Mouse (Mus musculus) heart, adult 2 months (tissue): Measurements from ENCODE around the gene Fgf14. TPM values are rescaled to one million over a fixed set of nuclear protein-coding genes. Genes with fewer than 3 reads are reported as not detected.

Source experiments
- DNase-seq, 2 experiments: peaks; one replicate each; pipeline ENCODE4 v3.0.0; 2021
- H3K27ac ChIP-seq: fragments of 200-600 bp; 2 replicates; pipeline ENCODE4 v1.8.1; 2022
- H3K27me3 ChIP-seq: fragments of 200-500 bp; 2 replicates; pipeline ENCODE4 v1.6.1; 2012; ENCODE audit warnings: mild to moderate bottlenecking, low read length, inconsistent platforms, mixed read lengths; ENCODE audit not compliant: control insufficient read depth, insufficient read depth
- H3K36me3 ChIP-seq: fragments of 200-500 bp; 2 replicates; pipeline ENCODE4 v1.6.1; 2012; ENCODE audit warnings: low read length, inconsistent platforms; ENCODE audit not compliant: control insufficient read depth, insufficient read depth
- H3K4me1 ChIP-seq: fragments of 200-500 bp; 2 replicates; pipeline ENCODE4 v1.6.1; 2011; ENCODE audit warnings: low read length; ENCODE audit not compliant: control insufficient read depth, insufficient read depth
- H3K4me3 ChIP-seq: fragments of 200-600 bp; 2 replicates; pipeline ENCODE4 v1.8.1; 2022
- H3K79me2 ChIP-seq: fragments of 200-500 bp; replicated peaks from 2 replicates; pipeline ENCODE4 v1.6.1; 2012; ENCODE audit warnings: mild to moderate bottlenecking, inconsistent platforms, low read length, moderate library complexity, mixed read lengths; ENCODE audit not compliant: control insufficient read depth, insufficient read depth
- H3K9ac ChIP-seq: fragments of 200-500 bp; 2 replicates; pipeline ENCODE4 v1.6.1; 2012; ENCODE audit warnings: low read depth, mild to moderate bottlenecking, control low read depth, inconsistent platforms, low read length, mixed read lengths
- CTCF ChIP-seq: fragments of 200-600 bp; IDR thresholded peaks from 2 replicates; pipeline ENCODE4 v1.8.1; 2022; ENCODE audit warnings: antibody characterized with exemption, mild to moderate bottlenecking, moderate library complexity
- EP300 ChIP-seq: fragments of 200-500 bp; IDR thresholded peaks from 2 replicates; pipeline ENCODE4 v1.6.1; 2011; ENCODE audit warnings: low read depth, low read length, control low read depth; ENCODE audit not compliant: insufficient read depth
- POLR2A ChIP-seq: fragments of 200-500 bp; IDR thresholded peaks from 2 replicates; pipeline ENCODE4 v1.6.1; 2011; ENCODE audit warnings: mild to moderate bottlenecking, low read depth, low read length, control low read depth; ENCODE audit not compliant: insufficient read depth
- WGBS: fragments of 180-500 bp; shearing (Covaris S2); methylation state at CpG from one replicate; pipeline ENCODE4 v1.1.7; 2018; 5-methylcytosine and 5-hydroxymethylcytosine counted together
- intact Hi-C: fragments of 180-260 bp; cut with DNase I; formaldehyde crosslinking; loops from one replicate; pipeline ENCODE4 v1.15.1; 2025
- polyA plus RNA-seq: library from polyadenylated mRNA; depleted of rRNA; stranded (reverse); fragments of >200 nt; gene quantifications from 2 replicates; pipeline ENCODE4 v1.2.3, GENCODE M21; 2012
- total RNA-seq, 2 experiments: library from RNA; stranded (reverse); gene quantifications; 2 replicates each; pipeline ENCODE4 v1.2.3; 2021

The Fgf14 gene
- total and polyA plus RNA-seq, 3 experiments: 0.45 to 2.3 (median 1.5) TPM

DNA sequence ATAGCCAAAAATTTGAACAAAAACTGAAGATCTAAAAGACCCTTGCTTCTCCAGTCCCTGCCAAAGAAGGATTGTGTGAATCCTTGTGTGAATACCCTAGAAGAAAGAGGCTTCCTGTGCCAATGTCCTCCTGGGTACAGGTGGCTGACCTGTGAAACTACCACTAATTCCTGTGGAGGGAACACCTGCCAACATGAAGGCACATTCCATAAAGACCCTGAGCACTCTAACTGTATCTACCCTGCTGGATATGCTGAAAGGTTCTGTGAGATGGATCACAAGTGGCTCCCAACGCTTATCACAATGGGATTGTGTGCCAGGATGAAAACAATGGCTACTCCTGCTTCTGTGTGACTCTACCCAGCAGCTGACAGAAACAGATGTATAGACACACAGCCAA lies 144.9 kb downstream of the Fgf14 start:
- no peaks in the 10 kb centered on the region for H3K27me3 ChIP-seq
- no peak overlapping the region for H3K27ac ChIP-seq
- no peak overlapping the region for H3K4me3 ChIP-seq
- no peak for TF ChIP-seq POLR2A
- no peak for TF ChIP-seq EP300
- TF ChIP-seq CTCF: no peak
- no peak overlapping the region for H3K9ac ChIP-seq
- H3K36me3 ChIP-seq: no peaks in the 10 kb centered on the region
- no peaks in the 10 kb centered on the region for H3K4me1 ChIP-seq
- 49% methylated on average over 1 of the region's 1 CpGs for WGBS
- H3K79me2 ChIP-seq: no peaks in the 10 kb centered on the region
- intact Hi-C loops: no loop called here
- DNase-seq: no peak

DNA sequence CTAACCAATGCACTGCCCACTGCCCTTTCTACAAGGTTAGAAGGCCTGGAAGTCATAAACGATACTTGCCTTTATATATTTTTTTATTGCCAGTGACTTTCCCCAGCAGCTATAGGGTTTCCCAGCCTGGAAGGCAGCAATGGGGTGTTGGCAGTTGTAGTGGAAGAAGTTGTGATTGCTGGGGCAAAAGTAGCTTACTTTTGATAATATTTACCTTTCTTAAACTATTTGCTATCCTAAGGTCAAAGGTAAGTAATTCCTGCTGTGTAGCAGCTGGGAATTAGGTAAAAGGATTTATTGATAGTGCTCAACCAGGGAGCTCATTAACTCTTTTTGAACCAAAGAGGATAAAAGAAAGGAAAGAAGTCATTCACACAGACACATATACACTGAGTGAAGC lies 164.9 kb downstream of the Fgf14 start:
- Histone ChIP-seq H3K9ac (no peak overlapping the region), H3K4me3 (no peak overlapping the region), H3K36me3 (no peaks in the 10 kb centered on the region), H3K27ac (no peak overlapping the region), H3K79me2 (no peaks in the 10 kb centered on the region), H3K4me1 (no peaks in the 10 kb centered on the region), H3K27me3 (no peaks in the 10 kb centered on the region)
- no peak for DNase-seq
- intact Hi-C loops: no loop called here
- WGBS: 76% methylated on average over 1 of the region's 1 CpGs
- TF ChIP-seq POLR2A (no peak), CTCF (no peak), EP300 (no peak)

DNA sequence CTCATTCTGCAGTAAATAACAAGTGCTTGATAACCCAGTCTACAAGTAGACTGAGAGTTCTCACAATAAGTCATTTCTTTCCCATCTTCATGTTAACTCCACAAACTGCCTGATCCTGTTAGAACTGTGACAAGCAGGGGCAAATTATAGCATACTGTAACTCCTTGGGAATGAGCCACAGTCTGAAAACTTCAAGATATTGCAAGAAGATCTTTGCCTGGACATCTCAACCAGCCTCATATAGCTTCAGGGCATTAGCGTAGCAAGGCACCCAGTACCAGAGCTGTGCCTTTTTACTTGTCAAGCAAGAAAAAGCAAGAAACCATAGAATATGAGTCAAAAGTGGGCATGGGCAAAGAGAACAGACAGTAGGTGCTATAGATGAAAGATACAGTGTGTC lies 188.0 kb downstream of the Fgf14 start:
- Histone ChIP-seq H3K27me3 (no peaks in the 10 kb centered on the region), H3K4me1 (no peaks in the 10 kb centered on the region), H3K9ac (no peak overlapping the region), H3K27ac (no peak overlapping the region), H3K36me3 (no peaks in the 10 kb centered on the region), H3K4me3 (no peak overlapping the region), H3K79me2 (no peaks in the 10 kb centered on the region)
- TF ChIP-seq EP300 (no peak), POLR2A (no peak), CTCF (no peak)
- WGBS: 87% methylated on average over 1 of the region's 1 CpGs
- DNase-seq: no peak
- intact Hi-C loops: no loop called here

GRCm38 (mm10) chr14:124485261-124485660 lies 191.7 kb downstream of the Fgf14 start:
- TF ChIP-seq POLR2A: no peak
- no peak for TF ChIP-seq CTCF
- no peak for TF ChIP-seq EP300
- Histone ChIP-seq H3K27ac (no peak overlapping the region), H3K4me3 (no peak overlapping the region), H3K79me2 (no peaks in the 10 kb centered on the region), H3K9ac (no peak overlapping the region), H3K36me3 (no peaks in the 10 kb centered on the region), H3K4me1 (no peaks in the 10 kb centered on the region), H3K27me3 (no peaks in the 10 kb centered on the region)
- no peak for DNase-seq
- intact Hi-C loops: no loop called here
- 53% methylated on average over 1 of the region's 1 CpGs for whole genome bisulfite sequencing

DNA sequence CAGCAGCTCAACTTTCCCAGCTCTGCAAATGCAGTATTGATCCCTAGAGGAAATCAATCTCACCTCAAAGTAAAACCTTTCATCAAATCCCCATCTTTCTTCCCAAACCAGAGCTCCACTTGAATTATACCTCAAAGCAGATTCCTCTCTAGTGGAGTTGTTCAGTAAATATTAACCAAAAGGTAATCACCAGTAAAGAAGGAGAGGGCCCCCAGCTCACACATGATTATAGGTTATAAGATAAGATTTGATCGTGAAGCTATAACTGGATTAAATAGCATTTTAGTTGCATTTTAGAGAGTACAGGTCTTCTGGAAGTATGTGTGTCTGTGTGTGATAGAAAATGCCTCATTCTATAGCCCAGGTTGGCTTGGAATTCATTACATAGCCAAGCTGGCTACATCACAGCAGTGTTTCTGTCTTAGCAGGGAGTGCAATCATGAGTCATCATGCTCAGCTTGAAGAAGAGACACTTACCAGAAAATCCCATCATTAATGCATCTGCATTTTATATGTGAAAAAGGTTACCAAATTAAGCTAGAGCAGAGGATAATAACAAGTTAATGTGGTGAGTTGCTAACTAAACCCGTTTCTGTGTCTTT lies 202.8 kb downstream of the Fgf14 start:
- Histone ChIP-seq H3K27ac (no peak overlapping the region), H3K4me3 (no peak overlapping the region), H3K4me1 (no peaks in the 10 kb centered on the region), H3K9ac (no peak overlapping the region), H3K36me3 (no peaks in the 10 kb centered on the region), H3K79me2 (no peaks in the 10 kb centered on the region), H3K27me3 (no peaks in the 10 kb centered on the region)
- intact Hi-C loops: no loop called here
- TF ChIP-seq EP300: no peak
- TF ChIP-seq CTCF: no peak
- TF ChIP-seq POLR2A: no peak
- WGBS: 60% methylated on average over 2 of the region's 2 CpGs
- no peak for DNase-seq

DNA sequence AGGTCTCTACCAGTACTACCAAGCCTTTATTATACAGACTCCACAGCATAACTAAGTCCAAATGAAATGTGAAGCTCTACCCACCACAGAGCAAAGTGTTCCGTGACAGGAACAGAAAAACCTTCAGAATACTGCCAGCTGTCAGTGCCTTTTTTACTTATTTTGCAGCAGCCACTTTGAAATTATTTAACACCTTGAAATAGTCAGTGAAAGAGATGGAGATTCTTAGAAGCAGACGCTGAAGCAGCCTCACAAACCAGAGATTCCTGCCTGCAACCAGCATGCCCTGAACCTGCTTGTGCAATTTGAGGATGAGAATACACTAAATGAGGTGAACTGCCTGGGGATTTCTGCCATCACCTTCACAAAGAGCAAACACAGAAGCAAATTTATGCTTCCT lies 206.0 kb downstream of the Fgf14 start:
- no peak for TF ChIP-seq CTCF
- TF ChIP-seq EP300: no peak
- no peak overlapping the region for H3K4me3 ChIP-seq

GRCm38 (mm10) chr14:124455120-124455519 lies 221.8 kb downstream of the Fgf14 start:
- no peak overlapping the region for H3K9ac ChIP-seq

More for the DNA sequence above, 206.0 kb downstream of the Fgf14 start:
- WGBS: 77% methylated on average over 2 of the region's 2 CpGs
- H3K27ac ChIP-seq: no peak overlapping the region
- H3K9ac ChIP-seq: no peak overlapping the region
- H3K36me3 ChIP-seq: no peaks in the 10 kb centered on the region
- H3K79me2 ChIP-seq: no peaks in the 10 kb centered on the region
- intact Hi-C loops: no loop called here
- H3K27me3 ChIP-seq: no peaks in the 10 kb centered on the region
- H3K4me1 ChIP-seq: no peaks in the 10 kb centered on the region
- no peak for DNase-seq

More at GRCm38 (mm10) chr14:124455120-124455519, 221.8 kb downstream of the Fgf14 start:
- TF ChIP-seq CTCF (no peak), POLR2A (no peak), EP300 (no peak)
- intact Hi-C loops: no loop called here
- no peak for DNase-seq
- no peaks in the 10 kb centered on the region for H3K27me3 ChIP-seq
- no peak overlapping the region for H3K4me3 ChIP-seq
- no peak overlapping the region for H3K27ac ChIP-seq
- no peaks in the 10 kb centered on the region for H3K4me1 ChIP-seq
- H3K79me2 ChIP-seq: no peaks in the 10 kb centered on the region
- no peaks in the 10 kb centered on the region for H3K36me3 ChIP-seq
- 93% methylated on average over 1 of the region's 1 CpGs for WGBS
